Mouse (Mus musculus) bone marrow, adult 2 months (tissue): ENCODE results near the gene Gm49358.

Experiments
- CTCF ChIP-seq: fragments of 200-500 bp; IDR thresholded peaks from 2 replicates; pipeline ENCODE4 v1.5.1; 2011; ENCODE audit warnings: low read length, control low read depth; ENCODE audit not compliant: control insufficient read depth, insufficient read depth
- POLR2A ChIP-seq: fragments of 200-500 bp; IDR thresholded peaks from 2 replicates; pipeline ENCODE4 v1.6.1; 2011; ENCODE audit warnings: low read depth, mild to moderate bottlenecking, control low read depth, low read length, borderline replicate concordance; ENCODE audit not compliant: control insufficient read depth

- TF ChIP-seq POLR2A (no peak), CTCF (no peak)
Measured at GRCm38 (mm10) chr10:86742918-86743317, 20.9 kb upstream of the Gm49358 start.
